Mouse (Mus musculus): ENCODE results near the gene Bfsp1.

The Bfsp1 gene

DNA sequence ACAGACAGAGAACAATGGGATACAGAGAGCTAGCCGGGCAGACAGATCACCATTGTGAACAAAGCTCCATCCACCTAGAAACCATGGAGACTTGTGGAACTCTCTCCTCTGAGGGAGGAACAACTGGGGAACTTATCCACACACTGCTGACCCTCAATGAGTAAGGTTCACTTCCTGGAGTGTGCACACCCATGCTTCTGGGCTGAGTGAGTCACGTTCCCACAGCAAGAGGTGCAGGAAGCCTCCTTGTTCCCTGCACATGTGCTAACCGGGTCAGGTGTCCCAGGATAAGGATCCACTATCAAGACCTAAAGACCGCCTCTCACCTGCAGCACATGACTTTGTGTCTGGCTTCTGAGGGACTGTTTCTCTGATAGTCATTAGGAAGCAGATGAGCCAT, 9.5 kb downstream of the Bfsp1 start:
- DNase-seq (ENCODE audit: low spot score in 2 of 2): no peak

DNA sequence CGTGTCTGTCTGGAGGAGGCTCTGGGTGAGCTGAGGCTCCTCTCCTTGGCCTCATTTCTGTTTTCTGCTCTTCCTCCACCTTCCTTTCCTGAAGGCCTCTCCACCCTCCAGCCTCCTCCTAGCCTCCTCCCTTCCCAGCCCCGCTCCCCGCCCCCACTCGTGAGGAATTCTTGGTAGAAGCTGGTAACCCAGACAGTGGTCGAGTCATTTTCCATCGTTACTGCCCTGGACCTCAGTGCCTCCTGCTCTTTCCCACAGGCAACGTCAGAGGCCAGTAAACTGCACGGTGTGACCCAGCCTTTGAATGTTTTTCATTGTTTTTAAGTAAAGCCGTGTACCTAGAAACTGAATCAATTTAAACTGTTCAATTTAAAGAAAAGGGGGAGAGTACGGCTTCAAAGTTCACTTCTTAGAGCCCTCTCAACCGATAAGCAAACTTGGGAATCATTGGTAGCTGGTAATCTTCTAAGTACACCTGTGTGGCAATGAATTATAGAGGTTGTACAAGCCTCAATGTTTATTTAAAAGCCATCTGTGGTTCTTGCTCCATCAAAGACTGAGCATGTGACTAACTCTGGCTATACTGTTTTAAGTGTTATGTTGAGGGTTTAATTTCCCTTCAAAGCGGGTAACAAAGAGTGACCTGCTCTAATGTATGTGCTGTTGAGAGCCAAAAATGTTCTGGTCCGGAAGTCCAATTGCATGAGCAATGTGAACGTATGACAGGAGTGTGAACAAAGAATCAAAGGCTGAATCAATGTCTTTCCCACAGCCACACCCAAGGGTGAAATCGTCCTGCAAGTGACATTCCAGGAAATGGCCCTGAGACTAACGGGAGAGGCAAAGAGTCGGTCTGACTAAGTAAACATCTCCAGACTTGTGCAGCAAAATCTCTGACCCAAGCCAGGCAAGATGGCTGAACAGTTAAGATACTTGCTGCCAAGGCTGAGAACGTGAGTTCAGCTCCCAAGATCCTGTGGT, 10.4 kb downstream of the Bfsp1 start:
- no peak for DNase-seq (ENCODE audit: low spot score in 2 of 2)

DNA sequence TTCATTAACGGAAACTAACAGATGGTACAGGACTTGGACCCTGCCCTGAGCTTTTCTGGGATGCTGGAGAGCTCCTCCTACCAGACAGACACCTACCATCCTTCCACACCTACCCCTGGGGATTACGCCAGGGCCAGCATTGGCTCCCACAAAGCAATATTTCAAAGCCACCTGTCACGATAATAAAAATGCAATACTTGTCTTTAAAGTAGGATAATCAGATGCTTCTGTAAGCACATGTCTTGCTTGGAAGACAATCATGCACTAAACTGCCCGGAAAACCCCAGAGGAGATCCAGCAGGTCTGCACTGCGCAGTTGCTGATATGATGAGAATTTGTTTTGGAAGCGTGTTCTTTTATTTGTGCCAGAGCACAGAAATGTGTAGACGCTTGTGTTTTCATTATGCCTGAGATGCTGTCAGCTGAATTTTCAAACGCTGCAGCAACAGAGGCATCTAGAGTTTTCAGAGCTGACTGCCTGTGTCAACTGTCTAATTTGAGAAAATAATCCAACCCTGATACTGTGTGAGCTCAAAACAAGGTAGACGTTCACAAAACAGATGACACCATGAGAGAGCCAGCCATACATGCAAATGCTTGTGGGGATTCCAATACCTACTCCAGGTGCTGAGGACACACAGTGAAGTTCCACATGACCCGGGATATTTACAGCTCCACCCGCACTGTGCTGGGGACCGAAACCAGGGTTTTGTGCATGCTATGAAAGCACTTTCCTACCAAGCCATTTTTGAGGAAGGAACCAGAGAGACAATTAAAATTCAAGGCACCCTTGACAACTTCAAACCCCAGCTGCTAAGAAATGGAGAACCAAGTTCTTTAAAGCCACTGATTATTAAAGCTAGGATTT, 11.4 kb downstream of the Bfsp1 start:
- DNase-seq (ENCODE audit: low spot score in 2 of 2): peak in 1 of 2 experiments; percentile 45

DNA sequence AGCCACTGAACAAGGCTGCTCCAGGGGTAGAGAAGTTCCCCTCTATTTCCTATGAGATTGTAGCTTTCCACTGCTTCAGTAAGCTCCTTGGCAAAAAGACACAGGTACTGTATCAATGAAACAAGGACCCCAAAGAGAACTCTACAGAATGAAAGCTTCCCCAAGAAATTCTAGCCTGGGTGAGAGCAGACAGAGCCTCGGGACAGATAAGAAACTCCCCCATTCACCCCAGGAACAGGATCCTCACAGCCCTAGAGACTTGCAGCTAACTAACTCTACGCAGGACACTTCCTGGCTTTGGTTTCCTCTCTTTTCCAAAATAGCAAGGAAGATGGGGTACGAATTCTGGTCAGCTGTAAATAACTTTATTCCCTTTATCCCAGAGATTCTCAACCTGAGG, 15.7 kb downstream of the Bfsp1 start:
- DNase-seq (ENCODE audit: low spot score in 2 of 2): no peak

DNA sequence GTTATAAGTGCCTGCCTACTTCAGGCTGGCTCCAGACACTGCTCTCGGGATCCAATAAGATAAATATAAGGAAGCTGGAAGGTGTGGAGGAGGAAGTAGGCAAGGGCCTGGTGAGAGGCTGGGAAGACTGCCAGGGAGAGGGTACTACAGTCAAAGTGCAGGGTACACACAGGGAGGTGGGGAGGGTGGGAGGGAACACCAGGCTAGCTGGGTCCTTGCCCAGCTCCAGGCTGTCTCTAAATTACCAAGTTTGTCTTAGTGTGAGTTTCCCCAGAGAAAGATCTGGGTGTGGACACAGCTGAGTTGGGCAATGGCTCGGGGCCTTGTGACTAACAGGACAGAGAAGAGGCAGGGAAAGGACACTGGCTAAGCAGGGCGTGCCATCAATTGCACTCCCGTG, 16.2 kb downstream of the Bfsp1 start:
- DNase-seq (ENCODE audit: low spot score in 2 of 2): no peak

DNA sequence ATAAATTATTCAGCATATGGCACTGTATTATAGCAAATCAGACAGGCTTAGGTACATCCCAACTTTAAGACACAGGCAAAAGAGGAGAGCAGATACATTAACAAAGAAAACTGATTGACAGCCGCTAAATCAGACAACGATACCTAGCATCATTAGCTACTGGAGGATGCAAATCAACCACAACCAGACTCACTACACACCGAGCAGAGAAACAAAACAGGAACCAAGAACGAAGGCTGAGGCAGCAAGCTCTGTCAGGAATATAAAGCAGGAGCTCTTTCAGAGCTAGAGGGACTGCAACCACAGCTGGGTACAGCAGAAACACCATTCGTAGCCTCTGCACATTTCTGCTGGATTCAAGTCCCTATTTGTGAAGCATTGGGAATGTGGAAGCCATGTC, 18.2 kb downstream of the Bfsp1 start:
- no peak for DNase-seq (ENCODE audit: low spot score in 2 of 2)

DNA sequence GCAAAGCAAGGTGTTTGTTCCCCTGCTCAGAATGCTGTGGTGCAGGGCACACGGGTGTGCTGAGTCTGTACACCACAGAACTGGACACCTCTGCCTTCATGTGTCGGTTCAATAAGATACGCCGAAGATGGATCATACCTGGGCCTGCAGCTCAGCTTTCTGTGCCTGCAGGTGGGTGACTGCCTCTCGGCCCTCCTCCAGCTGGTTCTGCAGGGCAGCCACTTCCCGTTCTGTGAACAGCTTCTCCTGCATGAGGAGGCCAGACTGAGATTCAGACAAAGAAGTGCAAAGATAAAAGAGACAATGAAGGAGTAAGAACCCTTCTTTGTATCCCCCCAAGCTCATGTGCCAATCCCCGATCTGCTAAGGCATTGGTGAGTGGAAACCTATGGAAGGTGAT, 21.4 kb downstream of the Bfsp1 start:
- DNase-seq (ENCODE audit: low spot score in 2 of 2): no peak

DNA sequence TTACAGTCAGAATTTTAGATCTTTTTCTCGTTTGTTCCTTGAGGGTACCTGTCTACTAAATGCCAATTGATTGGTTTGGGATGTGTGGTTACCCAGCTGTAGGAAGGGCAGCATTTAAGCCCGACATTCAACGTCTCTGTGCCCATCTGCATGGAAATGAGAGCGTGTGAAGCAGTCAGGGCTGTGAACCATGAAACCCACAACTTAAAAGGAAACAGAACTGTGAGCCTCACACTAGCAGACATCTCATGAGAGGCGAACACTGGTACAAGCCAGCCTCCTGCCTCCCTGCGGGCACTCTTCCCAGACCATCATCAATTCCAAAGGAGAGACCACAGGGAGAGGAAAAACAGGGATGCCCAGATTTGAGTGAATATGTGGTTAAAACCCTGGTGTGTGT, 22.1 kb downstream of the Bfsp1 start:
- peak; percentile 35 to 40 for DNase-seq (ENCODE audit: low spot score in 2 of 2)

DNA sequence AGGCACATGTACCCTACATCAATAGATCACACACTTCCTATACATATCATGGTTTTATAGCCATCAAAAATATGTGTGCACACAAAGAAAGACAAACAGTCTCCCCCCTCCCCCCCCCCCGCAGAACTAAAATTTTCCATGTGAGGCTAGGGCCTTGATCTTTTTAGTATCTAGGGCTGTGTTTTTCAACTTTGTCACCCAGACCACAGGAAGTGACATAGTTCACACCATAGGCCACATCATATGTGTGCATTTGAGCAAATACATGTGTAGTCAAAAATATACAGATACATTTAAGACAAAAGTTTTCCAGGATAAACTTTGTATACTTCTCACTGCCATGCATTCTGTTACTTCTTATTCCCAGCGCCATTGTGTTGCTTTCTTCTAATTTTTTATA, 23.5 kb downstream of the Bfsp1 start:
- no peak for DNase-seq (ENCODE audit: low spot score in 2 of 2)

DNA sequence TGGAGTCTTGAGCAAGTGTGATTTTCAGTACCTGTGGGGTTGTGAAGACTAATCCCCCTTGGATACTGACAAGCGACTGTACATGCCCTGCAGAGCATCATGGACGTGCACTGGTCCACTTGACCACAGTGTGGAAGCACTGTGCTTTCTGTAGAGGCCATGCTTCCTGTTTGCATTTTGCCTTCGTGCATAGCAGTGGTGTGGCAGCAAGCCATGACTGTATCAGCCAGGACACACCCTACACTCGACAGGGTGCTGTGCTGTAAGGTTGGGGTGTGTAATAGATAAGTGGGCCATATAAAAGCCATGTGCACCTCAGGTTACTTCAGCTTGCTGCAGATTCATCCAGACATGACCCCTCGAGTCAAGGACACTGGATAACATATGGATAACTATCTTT, 24.3 kb downstream of the Bfsp1 start:
- DNase-seq (ENCODE audit: low spot score in 2 of 2): no peak

DNA sequence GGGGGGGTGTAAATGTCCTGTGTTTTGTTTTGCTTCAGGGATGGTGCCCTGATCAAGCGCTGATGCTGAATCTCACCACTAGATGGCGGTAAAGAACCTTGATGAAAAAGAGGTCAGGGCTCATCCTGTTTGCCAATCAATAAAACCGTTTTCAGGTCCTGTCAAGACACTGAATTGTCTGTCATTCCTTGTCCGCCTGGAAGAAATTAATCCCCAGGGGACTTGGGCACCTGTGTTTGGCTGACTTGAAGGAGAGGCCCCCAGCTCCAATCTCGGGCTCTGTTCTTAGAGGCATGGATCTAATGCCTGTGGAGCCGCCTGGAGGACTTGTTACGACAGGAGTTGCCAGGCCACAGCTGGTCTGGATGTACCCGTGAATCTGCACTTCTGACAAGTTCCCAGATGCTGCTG, 25.7 kb downstream of the Bfsp1 start:
- DNase-seq (ENCODE audit: low spot score in 2 of 2): peak; percentile 49 to 75

DNA sequence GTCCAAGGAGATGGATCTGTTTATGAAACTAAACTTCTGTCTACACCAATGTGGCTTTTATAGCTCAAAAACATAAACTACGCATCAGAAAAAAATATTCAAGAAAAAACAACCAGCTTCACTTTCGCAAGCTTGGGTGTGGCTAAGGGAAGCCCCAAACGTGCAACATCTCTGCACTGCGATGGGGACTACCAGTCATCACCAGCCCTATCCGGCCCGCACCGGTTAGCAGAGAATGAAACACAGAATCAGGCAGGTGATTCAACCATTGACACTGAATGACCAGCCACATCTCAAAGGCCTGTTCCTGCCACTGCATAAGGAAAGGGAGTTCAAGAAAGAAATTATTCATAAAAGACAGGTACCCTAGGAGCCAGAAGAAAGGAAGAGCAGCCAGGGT, 27.2 kb downstream of the Bfsp1 start:
- DNase-seq (ENCODE audit: low spot score in 2 of 2): no peak

DNA sequence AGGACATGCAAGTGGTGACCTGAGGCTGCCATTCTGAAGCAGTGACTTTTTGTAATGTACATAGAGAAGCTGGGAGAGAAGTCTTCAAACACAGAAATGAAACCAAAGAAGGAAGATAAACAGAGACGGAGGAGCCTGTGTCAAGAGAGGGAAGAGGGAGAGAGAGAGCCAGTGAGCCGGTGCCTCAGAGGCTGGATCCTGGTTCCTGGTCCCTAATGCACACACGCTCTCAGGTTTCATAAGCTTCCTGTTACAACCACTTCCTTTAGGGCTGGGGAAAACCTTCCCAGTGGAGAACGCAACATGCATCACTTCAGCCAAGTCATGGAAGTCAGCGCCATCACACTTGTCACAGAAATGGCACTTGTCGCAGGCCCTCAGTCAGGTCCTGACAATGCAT, 28.9 kb downstream of the Bfsp1 start:
- DNase-seq (ENCODE audit: low spot score in 2 of 2): no peak

DNA sequence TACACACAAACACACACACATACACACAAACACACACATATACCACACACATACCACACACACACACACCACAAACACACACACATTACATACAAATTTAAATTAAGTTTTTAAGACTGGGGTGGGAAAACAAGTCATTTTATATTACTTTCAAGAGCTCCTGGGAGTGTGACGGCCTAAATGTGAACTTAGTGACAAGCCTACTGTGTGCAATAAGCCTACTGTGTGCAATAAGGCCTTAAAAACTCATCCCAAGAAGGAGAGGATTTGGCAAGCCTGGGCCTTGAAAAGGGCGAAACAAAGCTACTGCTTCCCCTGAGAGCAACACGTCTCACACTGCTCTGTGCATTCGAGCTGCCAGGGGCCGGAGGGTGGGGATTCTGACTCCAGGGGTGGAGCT, 30.3 kb downstream of the Bfsp1 start:
- DNase-seq (ENCODE audit: low spot score in 2 of 2): no peak

DNA sequence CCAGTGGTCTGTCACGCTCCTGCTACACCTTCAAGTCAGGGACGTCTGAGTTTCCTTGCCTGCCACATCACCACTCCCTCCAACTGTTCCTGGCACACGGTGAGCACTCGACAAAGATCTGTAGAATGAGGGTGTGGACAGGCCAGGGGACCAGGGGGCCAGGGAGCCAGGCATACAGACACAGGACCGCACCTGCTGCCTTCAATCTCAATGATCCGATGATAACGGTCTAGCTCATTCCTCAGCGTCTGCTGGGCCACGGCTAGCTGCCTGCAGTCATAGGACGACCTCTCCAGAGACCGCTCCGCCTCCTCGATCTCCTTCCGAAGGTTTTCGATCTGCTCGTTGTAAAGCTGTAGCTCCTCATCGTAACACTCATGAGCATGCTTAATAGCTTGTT, 31.3 kb downstream of the Bfsp1 start:
- DNase-seq (ENCODE audit: low spot score in 2 of 2): no peak

DNA sequence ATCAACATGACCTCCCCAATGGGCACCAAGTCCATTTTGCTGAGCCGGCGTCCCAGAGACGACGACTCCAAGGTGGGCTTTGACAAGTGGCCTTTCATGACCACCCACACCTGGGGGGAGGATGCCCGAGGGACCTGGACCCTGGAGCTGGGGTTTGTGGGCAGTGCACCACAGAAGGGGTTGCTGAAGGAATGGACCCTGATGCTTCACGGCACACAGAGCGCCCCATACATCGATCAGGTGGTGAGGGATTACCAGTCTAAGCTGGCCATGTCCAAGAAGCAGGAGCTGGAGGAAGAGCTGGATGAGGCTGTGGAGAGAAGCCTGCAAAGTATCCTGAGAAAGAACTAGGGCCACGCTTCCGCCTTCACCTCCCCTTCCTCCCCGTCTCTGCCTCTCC, 49.5 kb downstream of the Bfsp1 start:
- no peak for DNase-seq (ENCODE audit: low spot score in 2 of 2)

DNA sequence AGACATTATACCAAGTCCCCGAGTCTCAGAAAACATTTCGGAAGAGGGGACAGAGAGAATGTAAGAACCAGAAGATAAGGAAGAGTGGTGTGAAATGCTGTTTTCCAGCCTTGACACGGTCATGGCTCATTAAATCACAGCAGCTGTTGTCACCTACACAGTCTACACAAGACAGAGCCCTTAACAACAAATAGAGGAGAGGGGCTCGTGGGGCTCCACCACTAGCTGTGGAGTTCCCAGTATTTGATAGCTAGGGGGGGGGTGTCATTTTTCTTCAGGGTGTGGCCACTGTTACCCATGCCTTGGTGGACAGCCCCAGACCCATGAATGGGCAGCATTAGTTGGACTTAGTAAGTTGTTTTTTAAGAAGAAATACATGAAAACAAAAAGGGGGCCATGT, 50.7 kb downstream of the Bfsp1 start:
- no peak for DNase-seq (ENCODE audit: low spot score in 2 of 2)

DNA sequence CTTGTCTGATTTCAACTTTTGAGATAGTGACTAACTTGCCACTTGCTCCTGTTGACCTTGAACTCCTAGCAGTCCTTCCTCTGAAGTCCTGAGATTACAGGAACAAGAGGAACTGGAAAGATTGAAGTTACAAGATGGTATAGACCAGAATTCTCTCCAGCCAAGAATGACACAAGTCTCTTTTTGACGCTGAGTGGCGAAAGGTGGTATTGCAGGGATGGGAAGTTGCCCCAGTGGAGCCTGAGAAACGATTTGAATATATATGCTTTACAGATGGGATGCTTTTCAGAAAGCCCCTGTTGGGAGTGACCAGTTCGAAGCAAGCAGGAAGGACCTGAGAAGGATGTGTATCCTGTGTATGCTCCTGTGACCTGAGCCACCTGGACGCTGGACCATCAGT, 54.2 kb downstream of the Bfsp1 start:
- no peak for DNase-seq (ENCODE audit: low spot score in 2 of 2)

DNA sequence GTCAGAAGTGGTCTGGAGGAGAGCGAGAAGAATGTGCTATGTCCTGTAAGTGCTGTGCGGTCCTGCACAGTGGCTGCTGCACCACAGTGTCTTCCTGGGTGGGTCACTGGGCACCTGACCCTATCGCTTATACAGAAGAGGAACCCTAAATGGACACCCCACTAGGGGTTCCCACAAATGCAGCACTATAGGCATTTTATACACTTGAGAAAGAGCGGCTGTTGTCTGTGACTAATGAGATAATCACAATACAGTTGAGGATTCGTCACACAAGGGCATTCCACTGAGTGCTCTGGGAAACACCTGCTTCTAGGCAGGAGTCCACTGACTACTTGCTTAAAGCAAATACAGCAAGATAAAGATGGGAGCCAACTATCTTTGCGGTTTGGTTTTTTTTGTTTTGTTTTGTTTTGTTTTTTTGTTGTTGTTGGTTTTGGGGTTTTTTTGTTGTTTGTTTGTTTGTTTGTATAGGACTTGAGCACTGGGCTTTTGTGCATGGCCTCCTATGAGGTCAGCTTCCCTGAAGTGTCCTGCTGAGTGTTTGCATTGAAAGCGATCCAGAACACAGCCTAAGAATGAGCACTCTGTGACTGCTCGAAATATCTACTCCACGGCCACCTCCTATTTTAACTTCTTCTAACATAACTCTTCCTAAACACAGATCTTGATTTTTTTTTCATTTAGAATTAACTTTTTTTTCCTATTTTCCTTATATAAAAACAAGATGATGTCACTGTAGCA, 55.9 kb downstream of the Bfsp1 start:
- no peak for DNase-seq (ENCODE audit: low spot score in 2 of 2)

DNA sequence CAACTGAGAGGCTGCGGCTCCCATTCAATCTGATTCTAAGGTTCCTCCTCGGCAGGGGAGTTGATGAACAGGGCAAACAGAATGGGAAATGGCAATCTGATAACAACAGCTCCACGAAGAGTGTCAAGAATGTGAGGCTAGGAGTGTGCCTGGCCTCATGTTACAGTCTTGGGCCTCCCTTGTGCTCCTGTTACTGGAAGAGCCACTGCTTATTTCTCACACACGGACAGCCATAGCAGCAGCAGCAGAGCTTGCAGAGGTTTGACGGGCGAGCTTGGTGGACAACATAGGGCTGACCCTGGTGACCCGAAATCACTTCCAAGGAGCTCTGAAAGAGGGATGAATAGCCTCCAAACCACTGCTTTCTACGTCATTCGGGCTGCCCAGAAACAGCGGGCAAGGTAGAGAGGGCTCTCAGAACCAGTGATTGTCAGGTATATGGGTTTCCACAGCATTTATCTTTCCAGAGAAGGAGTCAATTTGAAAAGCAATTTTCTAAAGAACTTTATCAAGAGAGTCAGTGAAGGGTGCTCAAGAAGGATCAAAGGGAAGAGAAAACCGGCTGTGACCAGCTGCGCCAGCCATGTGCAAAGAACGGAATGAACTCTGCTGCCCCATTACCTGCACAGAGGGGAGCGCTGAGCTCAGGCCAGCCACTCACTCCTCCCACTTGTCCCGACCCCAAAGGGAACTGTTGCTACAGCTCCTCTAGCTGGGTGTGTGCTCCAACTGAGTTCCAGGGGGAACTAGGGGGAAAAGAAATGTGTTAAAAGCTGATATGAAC, 56.6 kb downstream of the Bfsp1 start:
- DNase-seq (ENCODE audit: low spot score in 2 of 2): no peak

DNA sequence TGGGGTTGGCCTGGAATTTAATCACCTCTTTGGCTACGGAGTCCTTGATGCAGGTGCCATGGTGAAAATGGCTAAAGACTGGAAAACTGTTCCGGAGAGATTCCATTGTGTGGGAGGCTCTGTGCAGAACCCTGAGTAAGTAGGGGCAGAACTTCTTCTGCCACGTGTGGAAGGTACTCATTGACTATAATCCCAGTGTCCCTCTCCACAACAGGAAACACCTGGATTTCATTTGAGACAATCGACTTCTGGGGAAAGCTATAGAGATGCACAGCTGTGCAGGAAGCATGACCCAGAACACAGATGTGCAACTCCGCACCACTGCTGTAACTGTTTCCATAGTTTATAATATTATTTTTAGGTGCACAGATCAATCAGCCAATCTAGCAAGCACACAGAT, 61.9 kb downstream of the Bfsp1 start:
- DNase-seq (ENCODE audit: low spot score in 2 of 2): no peak

Data from right cerebral cortex, postnatal 10 days (tissue).